Mouse (Mus musculus): ENCODE measurements around the gene D10Jhu81e. TPM values are rescaled to one million over a fixed set of nuclear protein-coding genes. Genes with fewer than 3 reads are reported as not detected.
"Not testable (repeated sequence)": the region's sequence is repeated elsewhere in the genome, so short reads cannot be mapped to it uniquely, and the experiment has no call there.

The D10Jhu81e gene
- polyA plus RNA-seq, 1 experiment, result 23.2 TPM

DNA sequence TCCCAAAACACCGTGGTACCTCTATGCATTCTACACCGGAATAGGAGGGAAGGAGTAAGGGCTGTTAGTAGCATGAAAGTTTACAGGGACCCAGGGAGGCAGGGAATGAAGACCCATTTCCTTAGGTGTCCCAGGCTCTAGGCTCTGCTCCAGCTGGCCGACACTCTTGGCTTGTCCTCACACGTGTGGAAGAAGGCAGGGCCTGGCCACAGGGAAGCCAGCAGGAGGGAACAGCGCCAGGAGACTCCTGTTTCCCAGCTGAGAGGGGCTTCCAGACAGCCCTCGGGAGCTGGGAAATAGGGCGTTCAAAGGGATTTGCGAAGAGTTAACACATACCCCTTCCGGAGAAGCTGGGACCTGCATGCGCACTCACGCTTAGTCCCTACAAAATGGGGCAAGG, 40.2 kb downstream of the D10Jhu81e start:
- Histone ChIP-seq H3K4me3 (ENCODE audit: control insufficient read depth, low read depth, low read length) (no peak overlapping the region), H3K27me3 (ENCODE audit: control insufficient read depth, insufficient read depth, low read length) (no peaks in the 10 kb centered on the region), H3K36me3 (ENCODE audit: control insufficient read depth, insufficient read depth, low read length) (no peaks in the 10 kb centered on the region), H3K27ac (ENCODE audit: control insufficient read depth, insufficient read depth, low read depth, low read length) (no peak overlapping the region), H3K4me1 (ENCODE audit: control insufficient read depth, insufficient read depth, low read length) (peaks cover 7% of the 10 kb centered on the region)
- no peak for TF ChIP-seq CTCF (IDR thresholded peaks at IDR 0.05; ENCODE audit: control insufficient read depth, insufficient read depth, insufficient replicate concordance, low read depth, low read length)
- no peak for TF ChIP-seq POLR2A (IDR thresholded peaks at IDR 0.05; ENCODE audit: control insufficient read depth, low read depth, low read length)

- Histone ChIP-seq H3K27ac (ENCODE audit: control insufficient read depth, insufficient read depth, low read depth, low read length) (no peak overlapping the region), H3K4me3 (ENCODE audit: control insufficient read depth, low read depth, low read length) (no peak overlapping the region), H3K4me1 (ENCODE audit: control insufficient read depth, insufficient read depth, low read length) (peaks cover 5% of the 10 kb centered on the region; the same call in 1 of the 2 replicates), H3K27me3 (ENCODE audit: control insufficient read depth, insufficient read depth, low read length) (no peaks in the 10 kb centered on the region), H3K36me3 (ENCODE audit: control insufficient read depth, insufficient read depth, low read length) (no peaks in the 10 kb centered on the region)
- TF ChIP-seq POLR2A (IDR thresholded peaks at IDR 0.05; ENCODE audit: control insufficient read depth, low read depth, low read length) (no peak), CTCF (IDR thresholded peaks at IDR 0.05; ENCODE audit: control insufficient read depth, insufficient read depth, insufficient replicate concordance, low read depth, low read length) (no peak)
These were observed 40.9 kb downstream of the D10Jhu81e start for GRCm38 (mm10) chr10:78128647-78129046.

DNA sequence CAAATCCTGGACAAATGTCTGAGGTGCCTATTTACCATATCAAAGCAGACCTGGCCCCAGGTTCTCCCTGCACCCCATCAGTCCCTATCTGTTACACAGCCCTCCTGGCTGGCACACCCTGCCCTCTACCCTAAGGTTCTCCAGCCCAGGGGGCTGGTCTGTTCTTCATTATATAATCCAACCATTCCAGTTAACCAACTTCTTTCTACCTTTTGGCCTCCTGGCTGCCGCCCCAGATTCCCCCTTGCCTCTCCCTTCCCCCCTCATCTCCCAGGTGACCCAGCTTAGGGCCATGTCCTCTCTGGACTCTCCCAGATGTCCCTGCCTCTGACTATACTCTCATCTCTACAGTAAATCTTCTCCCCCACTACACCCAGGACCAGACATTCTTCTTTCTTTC, 41.7 kb downstream of the D10Jhu81e start:
- H3K4me1 ChIP-seq (ENCODE audit: control insufficient read depth, insufficient read depth, low read length), result peaks cover 5% of the 10 kb centered on the region; the same call in 1 of the 2 replicates
- H3K4me3 ChIP-seq (ENCODE audit: control insufficient read depth, low read depth, low read length), result no peak overlapping the region
- H3K27ac ChIP-seq (ENCODE audit: control insufficient read depth, insufficient read depth, low read depth, low read length), result no peak overlapping the region
- no peak for TF ChIP-seq CTCF (IDR thresholded peaks at IDR 0.05; ENCODE audit: control insufficient read depth, insufficient read depth, insufficient replicate concordance, low read depth, low read length)
- no peak for TF ChIP-seq POLR2A (IDR thresholded peaks at IDR 0.05; ENCODE audit: control insufficient read depth, low read depth, low read length)
- no peaks in the 10 kb centered on the region for H3K27me3 ChIP-seq (ENCODE audit: control insufficient read depth, insufficient read depth, low read length)
- no peaks in the 10 kb centered on the region for H3K36me3 ChIP-seq (ENCODE audit: control insufficient read depth, insufficient read depth, low read length)

DNA sequence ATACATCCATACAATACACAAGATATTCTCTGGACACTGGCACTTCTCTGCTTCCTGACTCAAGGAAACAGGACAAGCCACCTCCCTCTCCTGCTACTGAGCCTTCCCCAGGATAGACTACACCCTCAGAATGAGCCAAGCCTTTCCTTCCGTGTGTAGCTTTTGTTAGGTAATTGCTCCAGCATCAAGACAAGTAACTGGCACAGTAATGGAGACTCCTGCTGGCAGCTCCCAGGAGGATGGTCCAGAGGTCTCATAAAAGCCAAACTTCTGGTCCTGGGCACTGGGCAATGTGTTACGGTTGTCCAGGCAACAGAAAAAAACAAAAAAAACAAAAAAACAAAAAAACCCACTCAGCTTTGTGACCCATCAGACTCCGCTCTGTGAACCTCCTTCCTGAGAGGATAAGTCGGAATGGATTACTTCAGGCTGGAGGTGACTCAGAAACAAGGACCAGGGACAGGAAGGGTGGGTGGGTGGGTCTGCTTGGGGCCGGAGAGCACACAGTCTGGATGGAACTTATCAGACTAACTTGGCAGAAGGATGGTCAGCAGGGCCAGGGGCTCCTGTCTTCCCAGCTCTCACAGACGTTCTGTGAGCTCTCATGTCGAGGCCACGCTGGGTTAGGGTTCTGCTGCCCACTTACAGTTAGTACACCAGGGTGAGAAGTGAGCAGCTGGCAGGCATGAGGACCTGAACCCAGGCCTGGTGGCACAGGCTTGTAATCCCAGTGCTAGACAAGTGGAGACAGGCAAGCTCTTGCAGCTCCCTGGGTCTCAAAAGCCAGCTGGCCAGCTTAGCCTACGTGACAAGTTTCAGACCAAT, 42.3 kb downstream of the D10Jhu81e start:
- Histone ChIP-seq H3K36me3 (ENCODE audit: control insufficient read depth, insufficient read depth, low read length) (no peaks in the 10 kb centered on the region), H3K4me3 (ENCODE audit: control insufficient read depth, low read depth, low read length) (no peak overlapping the region), H3K4me1 (ENCODE audit: control insufficient read depth, insufficient read depth, low read length) (peaks cover 5% of the 10 kb centered on the region; the same call in 1 of the 2 replicates), H3K27ac (ENCODE audit: control insufficient read depth, insufficient read depth, low read depth, low read length) (no peak overlapping the region), H3K27me3 (ENCODE audit: control insufficient read depth, insufficient read depth, low read length) (no peaks in the 10 kb centered on the region)
- TF ChIP-seq POLR2A (IDR thresholded peaks at IDR 0.05; ENCODE audit: control insufficient read depth, low read depth, low read length), result no peak
- TF ChIP-seq CTCF (IDR thresholded peaks at IDR 0.05; ENCODE audit: control insufficient read depth, insufficient read depth, insufficient replicate concordance, low read depth, low read length), result no peak

- no peak overlapping the region for H3K27ac ChIP-seq (ENCODE audit: control insufficient read depth, insufficient read depth, low read depth, low read length)
- H3K27me3 ChIP-seq (ENCODE audit: control insufficient read depth, insufficient read depth, low read length), result no peaks in the 10 kb centered on the region
- TF ChIP-seq CTCF (IDR thresholded peaks at IDR 0.05; ENCODE audit: control insufficient read depth, insufficient read depth, insufficient replicate concordance, low read depth, low read length), result no peak
- no peak for TF ChIP-seq POLR2A (IDR thresholded peaks at IDR 0.05; ENCODE audit: control insufficient read depth, low read depth, low read length)
- peaks cover 5% of the 10 kb centered on the region; the same call in 1 of the 2 replicates for H3K4me1 ChIP-seq (ENCODE audit: control insufficient read depth, insufficient read depth, low read length)
- no peaks in the 10 kb centered on the region for H3K36me3 ChIP-seq (ENCODE audit: control insufficient read depth, insufficient read depth, low read length)
- H3K4me3 ChIP-seq (ENCODE audit: control insufficient read depth, low read depth, low read length), result no peak overlapping the region
These were observed 43.3 kb downstream of the D10Jhu81e start for GRCm38 (mm10) chr10:78126311-78126710.

- not testable (repeated sequence) for H3K27ac ChIP-seq (ENCODE audit: control insufficient read depth, insufficient read depth, low read depth, low read length); H3K4me3 ChIP-seq (ENCODE audit: control insufficient read depth, low read depth, low read length); H3K36me3 ChIP-seq (ENCODE audit: control insufficient read depth, insufficient read depth, low read length); H3K4me1 ChIP-seq (ENCODE audit: control insufficient read depth, insufficient read depth, low read length); H3K27me3 ChIP-seq (ENCODE audit: control insufficient read depth, insufficient read depth, low read length)
These were observed 44.5 kb downstream of the D10Jhu81e start for GRCm38 (mm10) chr10:78125061-78125460.

DNA sequence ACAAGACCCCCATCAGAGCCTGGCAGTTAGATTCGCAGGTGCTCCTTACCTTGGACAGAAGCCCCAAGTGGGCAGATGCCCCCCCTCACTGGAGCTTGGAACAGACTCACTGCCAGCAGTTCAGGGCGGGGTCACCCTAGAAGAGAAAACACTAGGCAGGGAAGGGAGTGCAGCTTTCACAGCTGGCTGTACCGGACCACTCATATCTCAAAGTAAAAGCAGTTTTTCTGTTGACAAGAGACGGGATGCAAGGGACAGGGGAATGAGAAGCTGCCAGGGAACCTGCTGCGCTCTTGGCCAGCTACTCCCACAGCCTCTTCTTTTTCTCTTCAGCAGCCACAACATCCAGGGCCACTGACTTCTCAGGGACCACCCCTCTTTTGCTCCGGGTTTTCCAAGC, 45.4 kb downstream of the D10Jhu81e start:
- not testable (repeated sequence) for H3K36me3 ChIP-seq (ENCODE audit: control insufficient read depth, insufficient read depth, low read length); H3K4me1 ChIP-seq (ENCODE audit: control insufficient read depth, insufficient read depth, low read length); H3K27me3 ChIP-seq (ENCODE audit: control insufficient read depth, insufficient read depth, low read length); H3K27ac ChIP-seq (ENCODE audit: control insufficient read depth, insufficient read depth, low read depth, low read length); H3K4me3 ChIP-seq (ENCODE audit: control insufficient read depth, low read depth, low read length)

DNA sequence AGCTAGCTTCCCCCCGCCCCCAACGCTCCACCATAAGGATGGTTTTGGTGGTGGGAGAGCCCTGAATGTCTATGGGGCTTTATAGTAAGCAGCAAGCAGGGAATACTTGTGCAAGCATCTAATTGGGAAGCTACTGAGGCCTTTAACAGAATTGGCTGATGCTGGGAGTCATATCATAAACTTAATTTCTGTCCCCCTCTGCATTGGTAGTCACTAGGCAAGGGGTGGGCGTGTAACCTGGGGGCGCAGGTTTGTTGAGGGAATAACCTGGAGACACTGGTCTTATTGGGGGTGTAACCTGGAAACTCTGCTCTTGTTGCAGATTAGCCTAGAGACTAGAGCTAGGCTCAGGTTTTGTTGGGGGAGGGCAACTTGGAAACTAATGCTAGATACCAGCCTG, 50.2 kb downstream of the D10Jhu81e start:
- Histone ChIP-seq H3K27me3 (ENCODE audit: control insufficient read depth, insufficient read depth, low read length) (no peaks in the 10 kb centered on the region), H3K27ac (ENCODE audit: control insufficient read depth, insufficient read depth, low read depth, low read length) (no peak overlapping the region), H3K4me1 (ENCODE audit: control insufficient read depth, insufficient read depth, low read length) (no peaks in the 10 kb centered on the region), H3K36me3 (ENCODE audit: control insufficient read depth, insufficient read depth, low read length) (no peaks in the 10 kb centered on the region), H3K4me3 (ENCODE audit: control insufficient read depth, low read depth, low read length) (no peak overlapping the region)
- TF ChIP-seq POLR2A (IDR thresholded peaks at IDR 0.05; ENCODE audit: control insufficient read depth, low read depth, low read length), result no peak
- TF ChIP-seq CTCF (IDR thresholded peaks at IDR 0.05; ENCODE audit: control insufficient read depth, insufficient read depth, insufficient replicate concordance, low read depth, low read length), result no peak
